Mouse (Mus musculus): Measurements from ENCODE around the gene Usp30.

Gene Usp30

DNA sequence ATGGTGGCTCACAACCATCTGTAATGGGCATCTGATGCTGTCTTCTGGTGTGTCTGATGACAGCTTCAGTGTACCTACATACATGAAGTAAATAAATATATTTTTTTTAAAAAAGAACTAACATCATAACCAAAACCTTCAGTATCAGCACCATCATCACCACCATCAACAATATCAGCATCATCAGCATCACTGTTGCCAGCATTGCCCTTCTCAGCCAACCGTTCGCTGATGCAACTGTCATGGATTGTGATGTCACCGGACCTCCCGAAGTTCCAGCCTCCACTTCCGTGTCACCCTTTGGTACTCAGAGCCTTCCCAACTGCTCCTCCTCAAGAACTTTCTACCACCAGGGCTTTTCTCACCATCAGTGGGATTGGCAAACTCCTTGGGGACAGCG, at the start of gene Usp30:
Usp30 (plus strand) TSS at position 301 of the 400 bp plus-strand sequence.
- DNase-seq, result no peak

DNA sequence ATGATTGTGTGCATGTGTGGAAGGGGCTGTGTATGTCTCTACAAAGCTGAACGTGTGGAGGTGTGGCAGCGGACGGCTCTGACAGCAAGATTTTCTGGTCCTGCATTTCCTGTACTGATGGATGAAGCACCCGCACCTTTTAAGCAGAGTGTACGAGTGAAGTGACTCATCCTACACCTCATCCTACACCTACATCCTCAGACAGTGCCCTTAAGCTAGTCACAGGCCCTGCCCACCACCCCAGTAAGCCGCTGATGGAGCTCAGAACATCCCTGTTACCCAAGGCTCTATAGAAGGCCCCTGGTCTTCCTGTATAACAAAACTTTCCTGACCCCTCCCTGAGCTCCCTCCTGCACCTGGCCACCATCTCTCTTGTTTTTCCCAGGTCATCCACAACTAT, 40.9 kb upstream of the Usp30 start:
- no peak for DNase-seq

DNA sequence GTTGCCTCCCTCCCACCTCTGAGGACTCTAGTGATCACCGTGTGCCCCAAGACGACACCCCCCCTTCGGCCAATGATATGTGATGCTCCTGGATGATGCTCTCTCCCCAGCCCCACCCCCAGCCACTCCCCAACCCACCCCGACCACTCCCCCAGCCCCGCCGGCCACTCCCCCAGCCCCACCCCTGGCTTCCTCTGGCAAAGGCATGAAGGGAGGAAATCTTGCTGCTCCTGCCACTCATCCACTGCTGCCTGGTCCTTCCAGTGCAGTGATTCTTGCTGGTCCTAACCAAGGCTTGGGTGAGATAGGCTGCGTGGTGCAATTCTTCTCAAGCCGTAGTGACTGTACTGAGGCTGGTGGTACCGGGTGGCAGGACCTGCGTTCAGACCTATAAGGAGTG, 40.4 kb upstream of the Usp30 start:
- no peak for DNase-seq

DNA sequence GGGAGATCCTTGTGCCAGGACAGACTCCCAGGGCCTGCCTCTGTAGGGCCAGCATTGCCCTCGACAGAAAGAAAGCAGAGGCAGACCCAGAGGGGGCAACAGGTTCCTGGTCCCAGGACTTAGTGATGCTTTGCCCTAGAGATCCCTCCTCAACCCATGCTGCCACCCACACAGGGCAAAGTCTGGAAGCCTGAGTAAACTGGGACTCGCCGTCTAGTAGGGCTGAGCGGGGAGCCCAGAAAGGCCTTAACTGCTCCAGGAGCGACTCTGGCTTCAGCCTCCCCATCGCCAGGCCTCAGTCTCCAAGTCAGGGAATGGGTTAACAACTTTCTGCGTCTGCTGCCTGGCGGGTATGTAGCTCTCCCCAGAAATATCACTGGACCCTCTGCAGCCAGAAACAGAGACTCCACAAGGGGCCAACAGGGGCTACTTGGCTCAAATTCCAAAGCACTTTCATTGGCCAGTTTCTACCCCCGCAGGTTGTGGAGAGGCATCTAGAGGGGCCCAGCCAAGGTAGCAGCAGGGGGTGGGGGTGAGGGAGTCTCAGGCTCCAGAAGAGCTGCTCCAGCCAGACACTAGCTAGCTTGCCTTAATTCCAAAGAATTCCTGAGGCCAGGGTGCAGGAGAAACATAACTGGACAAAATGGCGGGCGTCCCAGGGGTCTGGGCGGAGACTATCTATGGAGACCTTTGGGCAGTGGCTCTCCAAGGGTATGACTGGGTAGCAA, 37.9 kb upstream of the Usp30 start:
- DNase-seq, result no peak

DNA sequence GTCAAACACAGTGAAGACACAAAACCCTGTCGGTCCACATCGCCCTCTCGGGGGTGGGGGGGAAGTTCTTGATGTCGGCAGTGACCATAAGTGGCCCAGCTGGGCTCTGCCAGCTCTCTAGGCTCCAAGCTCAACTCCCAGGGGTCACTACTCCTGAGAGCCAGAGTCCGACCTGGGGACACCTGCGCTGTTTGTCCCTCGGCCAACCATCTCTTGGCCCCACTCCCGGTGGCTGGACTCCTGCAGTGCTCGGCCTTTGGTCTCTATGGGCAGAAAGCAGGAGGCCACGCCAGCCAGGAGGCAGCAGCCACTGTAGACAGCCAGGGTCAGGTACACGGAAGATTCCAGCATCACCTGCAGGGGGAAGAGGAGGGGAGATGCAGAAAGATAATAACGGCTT, 37.1 kb upstream of the Usp30 start:
- no peak for DNase-seq

DNA sequence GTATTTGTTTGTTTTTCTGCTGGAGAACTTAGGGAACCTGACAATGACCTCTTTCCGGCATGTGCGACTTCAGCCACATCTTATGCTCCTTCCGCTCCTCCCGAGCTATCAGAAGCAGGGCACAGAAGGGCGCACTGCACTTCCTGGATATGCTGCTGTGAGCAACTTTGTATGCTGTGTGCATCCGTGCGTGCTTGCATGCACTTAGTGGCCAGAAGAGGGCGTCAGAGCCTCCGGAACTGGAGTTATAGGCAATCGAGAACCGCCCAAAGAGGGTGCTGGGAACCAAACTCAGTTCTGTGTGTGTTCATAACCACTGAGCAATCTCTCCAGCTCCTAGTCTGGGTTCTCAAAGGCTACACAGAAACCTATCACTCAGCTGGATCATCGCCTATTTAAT, 34.6 kb upstream of the Usp30 start:
- DNase-seq, result no peak

DNA sequence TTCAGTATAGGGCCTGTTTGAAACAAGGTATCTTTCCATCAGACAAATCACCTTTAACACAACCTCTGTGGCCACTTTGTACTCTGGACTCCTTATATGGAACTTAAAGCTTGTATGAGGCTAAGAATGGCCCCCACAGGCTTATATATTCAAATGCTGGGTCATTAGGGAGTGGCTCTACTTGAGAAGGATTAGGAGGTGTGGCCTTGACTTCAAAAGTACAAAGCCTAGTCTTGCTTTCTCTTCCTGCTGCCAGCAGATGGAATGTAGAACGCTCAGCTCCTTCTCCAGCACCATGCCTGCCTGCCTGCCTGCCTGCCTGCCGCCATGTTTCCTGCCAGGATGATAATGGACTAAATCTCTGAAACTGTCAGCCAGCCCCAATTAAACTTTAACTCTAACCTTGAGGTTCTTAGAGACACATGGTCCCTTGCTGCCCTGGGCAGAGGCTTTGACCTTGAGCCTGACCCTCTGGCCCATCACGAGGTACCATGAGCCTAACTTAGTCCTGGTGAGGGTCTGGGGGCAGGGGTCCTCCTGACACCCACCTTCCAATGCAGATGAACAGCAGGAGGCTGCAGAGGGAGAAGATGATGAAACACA, 33.0 kb upstream of the Usp30 start:
- no peak for DNase-seq

DNA sequence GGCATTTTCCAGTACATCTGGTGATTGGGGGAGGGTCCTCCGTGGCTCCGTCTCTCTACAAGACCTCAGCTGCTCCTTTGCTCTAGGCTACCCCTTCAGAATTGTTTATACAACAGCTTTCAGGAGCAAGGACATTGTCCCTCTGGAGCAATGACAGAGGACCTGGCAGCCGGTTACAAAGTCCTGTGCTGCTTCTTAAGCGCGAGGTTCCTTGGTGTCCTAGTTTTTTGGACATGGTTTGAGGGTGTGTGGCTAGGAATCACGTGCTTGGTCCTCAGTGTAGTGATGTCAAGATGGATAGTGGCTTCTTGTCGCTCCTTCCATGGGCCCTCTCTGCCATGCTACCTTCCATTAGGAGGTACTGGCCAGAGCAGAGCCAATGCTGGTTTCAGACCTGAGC, 30.9 kb upstream of the Usp30 start:
- DNase-seq, result no peak

DNA sequence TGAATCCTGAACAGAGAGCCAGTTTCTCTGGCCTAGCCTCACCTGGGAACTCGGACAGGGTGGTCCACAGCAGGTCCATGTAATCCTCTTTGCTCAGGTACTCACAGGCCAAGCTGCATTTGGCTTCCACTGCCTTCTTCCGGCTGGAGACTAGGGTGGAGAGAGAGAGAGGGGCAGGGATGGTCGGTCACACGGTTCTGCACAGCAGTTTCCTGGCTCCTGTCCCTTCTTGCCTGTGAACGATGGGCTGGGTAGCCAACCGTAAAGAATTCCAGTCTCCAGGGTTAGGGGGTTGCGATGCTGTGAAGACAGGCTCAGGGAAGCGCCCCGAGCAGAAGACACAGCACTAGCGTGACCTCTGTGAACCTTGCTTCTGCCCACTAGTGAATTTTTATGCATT, 30.1 kb upstream of the Usp30 start:
- no peak for DNase-seq

DNA sequence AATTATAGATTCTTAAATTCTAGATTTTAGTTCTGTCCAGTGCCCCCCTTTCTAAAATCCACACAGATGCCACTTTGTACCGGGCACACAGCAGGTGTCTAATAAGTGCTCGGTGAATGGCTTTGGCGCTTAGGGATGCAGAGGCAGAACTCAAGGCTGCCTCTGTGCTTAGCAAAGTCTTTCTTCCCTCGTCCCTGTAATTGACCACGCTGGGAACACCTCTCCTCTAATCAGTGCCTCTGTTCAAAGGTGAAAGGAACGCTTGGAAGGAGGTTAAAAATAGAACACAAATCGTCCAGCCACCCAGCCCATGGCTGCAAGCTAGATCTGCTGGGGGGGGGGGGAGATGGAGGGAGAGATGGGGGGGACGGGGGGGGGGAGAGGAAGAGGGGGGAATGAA, 24.8 kb upstream of the Usp30 start:
- DNase-seq, result no peak

DNA sequence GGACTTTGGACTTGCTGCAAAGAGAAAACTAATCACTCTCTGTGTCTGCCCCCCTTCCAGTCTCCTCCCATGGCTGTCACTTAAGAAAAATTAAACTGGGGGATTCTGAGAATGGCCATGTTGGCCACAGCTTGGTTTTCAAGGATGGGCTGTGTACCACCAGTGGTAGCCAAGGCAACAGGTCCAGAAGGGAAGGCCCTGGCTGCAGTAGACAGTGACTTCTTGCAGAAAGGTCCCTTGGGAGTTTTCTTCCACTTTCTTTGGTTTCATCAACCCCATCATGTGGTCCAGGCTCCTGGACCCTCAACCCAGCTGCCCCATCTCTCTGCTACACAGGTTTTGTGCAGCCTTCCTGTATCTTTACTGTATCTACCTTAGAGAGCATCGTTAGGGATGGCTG, 24.4 kb upstream of the Usp30 start:
- no peak for DNase-seq

DNA sequence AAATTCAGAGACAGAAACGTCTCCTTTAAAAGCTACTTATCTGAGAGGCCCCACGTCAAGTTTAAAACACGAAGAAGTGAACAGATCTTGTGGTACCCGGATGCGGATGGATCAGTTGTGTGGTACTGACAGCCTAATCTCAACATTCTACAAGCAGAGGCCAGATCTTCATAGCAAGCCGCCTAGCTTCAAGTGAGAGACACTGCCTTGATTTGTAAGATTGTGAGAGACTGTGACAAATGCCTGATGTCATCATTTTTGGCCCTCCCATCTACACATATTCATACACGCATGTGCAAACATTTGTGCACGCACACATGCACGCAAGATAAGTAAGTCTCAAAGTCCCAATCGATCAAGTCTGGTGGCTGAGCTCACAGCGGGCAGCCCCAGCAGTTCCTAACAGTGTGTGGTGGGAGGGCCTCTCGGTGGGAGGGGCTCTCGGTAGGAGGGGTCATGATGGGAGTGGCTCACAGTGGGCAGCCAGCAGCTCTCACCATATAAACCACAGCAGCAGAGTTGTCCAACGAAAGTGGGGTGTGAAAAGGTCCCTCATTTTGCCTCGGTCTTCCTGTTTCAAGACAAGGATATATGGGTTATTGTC, 23.8 kb upstream of the Usp30 start:
- peak; percentile 54 for DNase-seq

DNA sequence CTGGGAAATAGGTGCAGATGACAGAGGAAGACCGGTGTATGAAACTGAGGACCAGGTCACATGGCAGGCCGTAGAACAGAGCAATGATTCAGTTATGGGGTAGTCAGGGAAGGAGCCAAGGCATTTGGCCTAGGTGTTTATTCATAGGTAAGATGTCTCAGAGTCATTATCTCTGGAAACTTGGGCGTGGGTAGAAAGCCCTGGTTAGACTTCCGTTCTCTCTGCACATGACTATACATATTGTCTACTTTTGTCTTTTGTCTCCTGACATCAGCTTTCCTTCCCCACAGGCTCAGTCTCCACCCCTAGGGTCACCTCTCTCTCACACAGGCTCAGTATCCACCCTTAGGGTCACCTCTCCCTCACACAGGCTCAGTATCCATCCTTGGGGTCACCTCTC, 21.5 kb upstream of the Usp30 start:
- no peak for DNase-seq

DNA sequence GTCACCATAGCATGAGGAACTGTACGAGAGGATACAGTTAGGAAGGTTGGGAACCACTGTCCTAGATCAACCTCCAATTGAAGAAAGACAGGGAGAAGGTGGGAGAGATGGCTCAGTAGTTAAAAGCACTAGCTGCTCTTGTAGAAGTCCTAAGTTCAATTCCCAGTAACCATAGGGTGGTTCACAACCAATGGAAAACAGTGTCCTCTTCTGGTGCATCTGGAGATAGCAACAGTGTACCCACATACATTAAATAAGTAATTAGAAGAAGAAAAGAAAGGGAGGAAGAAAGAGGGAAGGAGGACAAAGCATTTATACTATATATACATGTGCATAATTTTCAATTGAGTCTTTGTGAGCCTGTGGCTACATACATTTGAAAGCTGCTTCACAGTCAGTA, 20.1 kb upstream of the Usp30 start:
- DNase-seq, result peak; percentile 20

DNA sequence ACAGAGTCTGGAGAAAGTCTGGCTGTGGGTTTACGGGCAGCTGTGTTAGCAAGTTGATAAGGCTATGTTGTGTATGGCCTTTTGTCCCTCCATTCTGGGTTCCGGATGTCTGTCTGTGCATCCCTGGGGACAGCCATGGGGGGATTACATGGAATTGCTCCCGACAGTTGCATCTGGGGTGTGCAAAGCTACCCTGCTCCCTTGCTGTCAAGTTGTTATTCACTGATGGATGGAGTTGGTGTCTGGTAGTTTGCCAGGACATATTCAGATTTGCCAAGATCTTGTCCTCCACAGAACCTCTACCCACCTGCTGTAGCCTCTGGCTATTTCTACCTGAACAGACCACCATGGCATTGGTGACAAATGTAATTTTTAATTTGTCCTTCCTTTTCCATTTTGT, 19.1 kb upstream of the Usp30 start:
- no peak for DNase-seq

DNA sequence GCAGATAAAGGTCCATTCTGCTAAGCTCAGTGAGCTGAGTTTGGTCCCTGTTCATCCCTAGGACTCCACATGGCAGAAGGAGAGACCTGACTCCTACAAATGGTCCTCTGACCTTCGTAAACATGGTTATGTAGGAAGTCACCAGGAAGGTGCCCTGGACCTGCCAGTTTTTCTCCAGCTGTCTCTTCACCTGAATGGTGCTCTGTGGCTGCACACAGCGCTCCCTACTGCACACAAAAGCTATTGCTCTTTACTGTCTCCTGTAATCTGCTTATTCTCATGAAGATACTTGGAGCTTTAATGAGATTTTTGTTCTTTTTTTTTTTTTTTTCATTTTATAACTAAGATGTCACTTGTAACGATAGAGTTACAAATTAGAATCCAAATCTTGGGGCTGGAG, 18.7 kb upstream of the Usp30 start:
- DNase-seq, result no peak

DNA sequence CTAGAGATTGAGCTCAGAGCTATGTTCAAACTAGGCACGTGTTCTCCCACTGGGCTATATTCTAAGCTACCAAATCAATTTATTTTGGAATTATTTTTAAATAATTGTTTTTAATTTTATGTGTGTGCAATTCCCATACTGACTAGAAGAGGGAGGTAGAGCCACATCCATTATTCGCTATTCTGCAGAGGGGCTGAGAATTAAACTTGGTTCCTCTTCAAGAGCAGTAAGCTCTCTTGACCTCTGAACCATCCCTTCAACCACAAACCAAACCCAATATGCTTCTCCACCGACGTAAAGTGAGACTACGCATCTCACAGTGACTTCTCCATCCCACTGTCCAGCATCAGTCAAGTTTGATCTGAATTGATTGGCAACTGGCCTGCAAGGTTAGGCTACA, 18.1 kb upstream of the Usp30 start:
- DNase-seq, result no peak

DNA sequence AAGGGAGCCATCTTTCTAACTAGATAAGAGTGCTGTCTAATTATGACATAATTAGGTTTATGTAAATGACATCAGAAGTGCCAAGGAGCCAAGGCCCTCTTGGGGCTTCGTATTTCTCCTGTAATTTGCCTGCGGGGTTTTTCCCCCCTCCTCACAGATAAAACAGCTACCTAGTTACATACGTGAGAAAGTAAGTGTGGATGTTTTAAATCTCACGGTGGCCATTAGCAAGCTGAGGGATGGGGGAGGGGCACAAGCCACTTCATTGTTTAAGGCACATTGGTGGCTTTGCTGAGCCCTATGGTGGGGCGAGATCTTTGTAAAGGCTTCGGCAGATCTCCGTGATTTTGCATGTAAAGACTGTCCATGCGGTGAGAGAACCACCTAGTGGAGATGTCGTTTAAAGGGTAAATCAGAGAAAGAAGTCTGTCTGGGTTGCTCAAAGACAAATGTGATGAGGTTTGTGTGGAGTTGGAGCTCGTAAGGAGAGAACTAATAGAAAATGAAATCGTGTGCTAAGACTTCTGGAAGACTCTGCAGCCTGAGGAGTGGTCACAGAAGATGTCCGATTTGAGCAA, 16.4 kb upstream of the Usp30 start:
- DNase-seq, result no peak

DNA sequence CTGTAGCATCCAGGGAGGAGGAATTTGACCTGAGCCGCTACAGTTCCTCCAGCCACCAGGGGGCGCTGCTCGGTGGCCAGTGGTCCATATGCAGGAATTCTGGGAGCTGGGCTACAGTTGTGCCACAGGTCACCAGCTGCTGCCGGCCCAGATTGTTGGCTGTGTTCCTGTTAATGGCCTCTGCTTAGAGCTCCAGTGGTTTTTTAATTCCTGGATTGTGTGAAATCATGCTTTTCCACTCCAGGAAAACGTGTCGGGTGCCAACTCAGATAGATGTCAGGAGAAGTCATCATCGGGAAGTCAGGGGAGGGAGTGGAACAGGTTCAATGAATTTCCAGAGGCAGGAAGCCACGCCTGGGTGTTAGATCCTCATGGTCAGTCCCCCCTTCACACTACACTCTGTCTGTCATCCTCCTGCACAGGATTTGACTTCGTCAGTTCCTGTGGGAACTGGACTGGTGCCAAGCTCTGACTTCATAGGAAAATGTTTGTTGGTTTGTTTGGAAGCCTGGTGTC, 13.0 kb upstream of the Usp30 start:
- DNase-seq, result peak; percentile 77

DNA sequence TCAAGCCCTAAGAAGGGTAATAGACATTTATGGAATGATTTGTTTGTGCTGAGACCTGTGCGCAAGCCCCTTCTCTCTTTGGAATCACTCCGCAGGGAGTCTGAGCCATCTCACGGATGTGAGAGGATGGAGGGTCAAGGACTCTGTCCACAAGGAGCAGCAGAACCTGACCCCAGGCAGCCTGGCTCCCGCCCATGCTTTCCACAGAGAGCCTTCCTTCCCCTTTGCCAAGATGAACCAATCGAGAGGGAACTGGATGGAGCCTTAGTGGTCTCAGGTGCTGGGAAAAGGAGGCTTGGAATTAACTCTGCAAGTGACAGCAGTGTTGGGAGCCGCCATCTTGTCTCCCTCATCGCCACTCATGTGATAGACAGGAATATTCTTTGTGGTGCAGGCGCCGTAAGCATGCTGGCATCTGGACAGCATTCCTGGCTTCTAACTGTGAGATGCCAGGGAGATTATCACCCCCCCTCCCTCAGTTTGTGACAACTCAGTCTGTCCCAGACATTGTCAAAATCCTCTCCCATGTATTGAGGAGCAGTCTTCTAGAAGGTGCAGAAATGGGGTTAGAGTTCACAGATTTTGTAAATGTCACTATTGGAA, 8.0 kb upstream of the Usp30 start:
- no peak for DNase-seq

DNA sequence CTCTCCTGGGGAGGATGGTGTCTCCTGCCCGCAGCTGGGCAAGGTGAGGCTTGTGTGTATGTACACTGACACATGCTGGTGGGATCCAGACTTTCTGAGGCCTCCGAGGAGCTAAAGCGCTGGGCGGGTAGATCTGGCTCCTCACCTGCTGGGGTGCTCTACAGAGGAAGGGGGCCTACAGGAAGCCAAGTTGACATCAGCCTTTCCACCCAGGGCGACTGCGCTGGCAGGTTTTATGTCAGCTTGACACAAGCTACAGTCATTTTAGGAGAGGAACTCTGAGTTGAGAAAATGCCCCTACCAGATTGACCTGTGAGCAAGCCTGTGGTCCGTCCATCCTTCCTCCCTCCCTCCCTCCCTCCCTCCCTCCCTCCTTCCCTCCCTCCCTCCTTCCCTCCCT, 3.6 kb upstream of the Usp30 start:
- no peak for DNase-seq

DNA sequence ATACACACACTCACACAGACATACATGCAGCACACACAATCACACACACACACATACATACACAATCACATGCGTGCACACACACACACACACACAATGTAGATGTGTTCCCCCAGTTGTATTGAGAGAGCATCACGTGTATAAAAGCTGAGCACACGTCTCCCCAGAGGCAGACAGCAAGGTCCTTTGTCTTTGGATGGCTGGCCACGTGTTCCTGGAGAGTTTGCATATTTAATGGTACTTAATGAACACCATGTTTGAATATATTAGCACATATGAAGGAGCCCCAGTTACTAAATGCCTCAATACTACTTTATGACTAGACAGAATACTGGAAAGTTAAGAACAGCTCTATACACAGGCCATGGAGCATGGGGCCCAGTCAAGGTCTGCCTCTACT, 1.3 kb upstream of the Usp30 start:
- no peak for DNase-seq

DNA sequence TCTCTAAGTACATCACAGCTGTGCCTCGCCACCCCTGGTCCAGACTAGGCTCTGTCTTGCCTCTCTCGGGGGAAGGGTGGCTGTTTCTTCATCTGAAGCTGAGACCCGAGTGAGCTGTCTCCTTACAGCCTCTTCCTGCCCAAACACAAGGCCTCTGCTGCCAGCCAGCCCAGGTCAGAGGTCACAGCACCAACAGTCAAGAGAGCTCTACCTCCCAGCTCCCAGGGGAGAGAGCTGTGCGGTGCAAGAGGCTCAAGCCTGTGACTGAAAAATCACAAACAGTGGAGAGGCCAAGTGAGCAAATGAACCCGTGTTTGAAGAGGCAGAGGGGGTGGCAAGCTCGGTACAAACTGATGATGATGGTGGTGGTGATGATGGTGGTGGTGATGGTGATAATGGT, 1.3 kb downstream of the Usp30 start:
- DNase-seq, result no peak

DNA sequence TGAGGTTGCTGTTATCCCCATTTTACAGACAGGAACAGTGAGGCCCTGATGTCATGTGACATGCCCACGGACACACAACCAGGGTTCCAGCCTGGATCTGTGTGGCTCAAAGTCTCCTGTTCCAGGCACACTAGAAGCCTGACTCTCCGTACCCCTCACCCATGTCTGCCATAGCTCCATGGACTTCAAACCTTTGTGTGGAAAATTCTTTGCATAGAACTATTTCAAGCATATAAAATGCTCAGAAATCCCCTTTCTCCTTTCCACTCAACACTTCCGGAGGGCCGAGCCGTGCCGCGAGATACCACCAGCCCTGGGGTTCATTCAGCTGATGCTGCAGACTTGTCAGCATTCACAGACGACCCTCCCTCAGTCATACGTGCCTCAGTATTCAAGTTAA, 2.3 kb downstream of the Usp30 start:
- DNase-seq, result no peak

Data from lung, postnatal 14 days (tissue).